Mouse (Mus musculus): ENCODE results near the gene Esyt2. TPM values are rescaled to one million over a fixed set of nuclear protein-coding genes. Genes with fewer than 3 reads are reported as not detected.

Esyt2 gene
- polyA plus RNA-seq, 1 experiment, result 20.4 TPM

DNA sequence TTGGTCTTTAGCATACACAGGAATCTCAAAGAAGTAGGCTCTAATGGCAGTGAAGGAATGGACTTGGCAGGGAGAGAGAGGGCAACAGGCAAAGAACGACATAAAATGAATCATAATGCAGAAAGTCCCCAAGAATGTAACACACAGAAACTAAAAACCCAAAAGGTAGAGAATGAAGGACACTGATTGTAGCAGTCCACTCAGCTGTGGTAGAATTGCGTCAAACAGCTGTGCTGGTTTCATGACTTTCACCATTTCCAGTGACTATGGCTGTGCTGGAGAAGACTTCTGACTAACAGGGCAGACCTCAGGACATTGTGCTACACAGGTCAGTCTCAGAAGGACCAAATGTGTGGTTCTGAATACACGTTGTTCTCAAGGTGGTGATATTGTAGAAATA, 26.9 kb downstream of the Esyt2 start:
- H3K27me3 ChIP-seq (ENCODE audit: control insufficient read depth, insufficient read depth, low read length), result no peaks in the 10 kb centered on the region
- H3K36me3 ChIP-seq (ENCODE audit: control insufficient read depth, insufficient read depth, low read length), result no peaks in the 10 kb centered on the region
- WGBS, result 90% methylated on average over 3 of the region's 3 CpGs
- no peak for DNase-seq
- TF ChIP-seq POLR2A (IDR thresholded peaks at IDR 0.05; ENCODE audit: control insufficient read depth, extremely low read depth, insufficient read depth, low read length, poor library complexity) (no peak), CTCF (IDR thresholded peaks at IDR 0.05; ENCODE audit: borderline replicate concordance, control insufficient read depth, extremely low read depth, insufficient read depth, low read length, poor library complexity) (no peak)
- no peak overlapping the region for H3K27ac ChIP-seq (ENCODE audit: control insufficient read depth, insufficient read depth, low read length)
- H3K4me3 ChIP-seq (ENCODE audit: control insufficient read depth, insufficient read depth, low read length), result no peak overlapping the region
- 0 out of 2 replicates have a peak, but pooled peaks cover 2% of the 10 kb centered on the region for H3K4me1 ChIP-seq (replicated peaks; ENCODE audit: control insufficient read depth, insufficient read depth, low read length)

DNA sequence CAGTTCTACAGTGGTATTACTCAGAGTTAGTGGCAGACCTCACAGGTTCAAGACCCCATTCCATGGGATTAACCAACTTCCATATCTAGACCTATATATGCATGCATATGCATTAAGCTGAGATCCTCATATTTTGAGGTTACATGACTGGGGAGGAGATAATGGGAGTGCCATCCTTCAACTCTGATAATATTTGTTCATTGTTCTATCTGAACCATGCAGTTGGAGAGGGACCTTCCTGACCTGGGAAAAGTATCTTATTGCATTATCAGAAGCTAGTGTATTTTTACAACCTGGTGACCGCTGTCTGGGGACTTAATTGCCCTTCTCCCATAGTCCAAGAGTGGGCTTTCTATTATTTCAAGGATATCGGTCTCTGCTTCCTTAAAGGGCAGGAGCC, 27.6 kb downstream of the Esyt2 start:
- WGBS, result 98% methylated on average over 2 of the region's 2 CpGs
- Histone ChIP-seq H3K27me3 (ENCODE audit: control insufficient read depth, insufficient read depth, low read length) (no peaks in the 10 kb centered on the region), H3K4me1 (replicated peaks; ENCODE audit: control insufficient read depth, insufficient read depth, low read length) (0 out of 2 replicates have a peak, but pooled peaks cover 2% of the 10 kb centered on the region), H3K4me3 (ENCODE audit: control insufficient read depth, insufficient read depth, low read length) (no peak overlapping the region), H3K36me3 (ENCODE audit: control insufficient read depth, insufficient read depth, low read length) (no peaks in the 10 kb centered on the region), H3K27ac (ENCODE audit: control insufficient read depth, insufficient read depth, low read length) (no peak overlapping the region)
- TF ChIP-seq CTCF (IDR thresholded peaks at IDR 0.05; ENCODE audit: borderline replicate concordance, control insufficient read depth, extremely low read depth, insufficient read depth, low read length, poor library complexity), result no peak
- no peak for TF ChIP-seq POLR2A (IDR thresholded peaks at IDR 0.05; ENCODE audit: control insufficient read depth, extremely low read depth, insufficient read depth, low read length, poor library complexity)
- no peak for DNase-seq

DNA sequence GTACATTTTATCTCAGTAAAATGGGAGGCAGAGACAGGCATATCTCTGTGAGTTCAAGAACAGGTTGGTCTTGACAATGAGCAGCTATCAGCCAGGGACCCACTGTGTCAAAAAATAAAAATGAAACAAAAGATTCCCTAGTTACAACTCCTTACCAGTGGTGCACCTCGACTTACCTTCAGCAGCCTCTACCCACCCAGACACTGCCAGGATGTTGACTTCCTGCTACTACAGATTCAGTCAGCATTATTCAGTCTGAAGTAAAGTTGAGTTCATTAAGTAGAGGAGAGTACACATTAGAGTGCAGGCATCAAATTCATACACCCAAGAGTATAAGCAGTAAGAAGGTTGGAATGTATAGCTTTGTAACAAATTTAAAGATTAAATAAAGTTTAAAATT, 32.8 kb downstream of the Esyt2 start:
- Histone ChIP-seq H3K4me3 (ENCODE audit: control insufficient read depth, insufficient read depth, low read length) (no peak overlapping the region), H3K27ac (ENCODE audit: control insufficient read depth, insufficient read depth, low read length) (no peak overlapping the region), H3K27me3 (ENCODE audit: control insufficient read depth, insufficient read depth, low read length) (no peaks in the 10 kb centered on the region), H3K4me1 (replicated peaks; ENCODE audit: control insufficient read depth, insufficient read depth, low read length) (peaks cover 5% of the 10 kb centered on the region), H3K36me3 (ENCODE audit: control insufficient read depth, insufficient read depth, low read length) (no peaks in the 10 kb centered on the region)
- no peak for DNase-seq
- WGBS, result 22% methylated on average over 1 of the region's 1 CpGs
- no peak for TF ChIP-seq POLR2A (IDR thresholded peaks at IDR 0.05; ENCODE audit: control insufficient read depth, extremely low read depth, insufficient read depth, low read length, poor library complexity)
- TF ChIP-seq CTCF (IDR thresholded peaks at IDR 0.05; ENCODE audit: borderline replicate concordance, control insufficient read depth, extremely low read depth, insufficient read depth, low read length, poor library complexity), result no peak

DNA sequence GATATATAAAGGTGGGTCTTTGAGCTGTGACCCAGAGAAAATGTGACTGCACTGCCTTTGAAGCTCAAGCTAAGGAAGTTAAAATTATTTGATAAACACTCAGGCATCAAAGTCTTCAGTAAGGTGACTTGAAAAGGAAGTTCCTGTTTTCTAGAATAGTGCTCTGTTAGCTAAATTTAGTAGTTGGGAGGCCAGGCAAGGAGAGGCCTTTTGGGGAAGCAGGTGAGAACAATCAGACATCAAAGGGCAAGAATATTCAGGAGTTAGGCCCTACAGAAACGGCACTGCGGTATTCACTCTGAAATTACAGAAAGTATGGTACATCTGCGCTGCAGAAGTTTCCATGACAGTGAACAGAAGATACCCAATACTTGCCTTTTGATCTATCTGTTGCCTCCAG, 34.5 kb downstream of the Esyt2 start:
- peak; percentile 19 for DNase-seq
- Histone ChIP-seq H3K4me3 (ENCODE audit: control insufficient read depth, insufficient read depth, low read length) (no peak overlapping the region), H3K27ac (ENCODE audit: control insufficient read depth, insufficient read depth, low read length) (peak overlapping the region; percentile 95), H3K27me3 (ENCODE audit: control insufficient read depth, insufficient read depth, low read length) (no peaks in the 10 kb centered on the region), H3K36me3 (ENCODE audit: control insufficient read depth, insufficient read depth, low read length) (no peaks in the 10 kb centered on the region), H3K4me1 (replicated peaks; ENCODE audit: control insufficient read depth, insufficient read depth, low read length) (peaks cover 5% of the 10 kb centered on the region)
- no peak for TF ChIP-seq POLR2A (IDR thresholded peaks at IDR 0.05; ENCODE audit: control insufficient read depth, extremely low read depth, insufficient read depth, low read length, poor library complexity)
- no peak for TF ChIP-seq CTCF (IDR thresholded peaks at IDR 0.05; ENCODE audit: borderline replicate concordance, control insufficient read depth, extremely low read depth, insufficient read depth, low read length, poor library complexity)
- 6% methylated on average over 3 of the region's 3 CpGs for WGBS

DNA sequence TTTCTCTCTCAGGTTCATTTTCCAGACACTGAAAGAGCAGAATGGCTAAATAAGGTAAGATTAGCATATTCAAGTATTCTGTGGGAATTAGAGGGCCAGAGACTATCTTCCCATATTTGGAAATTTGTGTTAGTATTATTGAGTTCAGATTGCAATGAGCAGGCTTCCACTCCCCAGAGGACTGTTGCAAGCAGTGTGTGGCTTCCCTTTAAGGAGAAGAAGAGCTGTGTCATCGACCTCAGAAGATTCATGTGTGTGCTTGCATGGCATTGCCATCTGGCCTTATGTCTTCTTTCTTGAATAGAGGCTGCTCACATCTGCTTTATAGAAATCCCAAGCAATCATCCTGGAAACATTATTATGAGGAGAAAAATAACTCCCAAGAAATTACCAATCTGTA, 36.8 kb downstream of the Esyt2 start:
- Histone ChIP-seq H3K27me3 (ENCODE audit: control insufficient read depth, insufficient read depth, low read length) (no peaks in the 10 kb centered on the region), H3K4me3 (ENCODE audit: control insufficient read depth, insufficient read depth, low read length) (no peak overlapping the region), H3K4me1 (replicated peaks; ENCODE audit: control insufficient read depth, insufficient read depth, low read length) (peaks cover 5% of the 10 kb centered on the region), H3K27ac (ENCODE audit: control insufficient read depth, insufficient read depth, low read length) (no peak overlapping the region), H3K36me3 (ENCODE audit: control insufficient read depth, insufficient read depth, low read length) (peaks cover 8% of the 10 kb centered on the region)
- TF ChIP-seq POLR2A (IDR thresholded peaks at IDR 0.05; ENCODE audit: control insufficient read depth, extremely low read depth, insufficient read depth, low read length, poor library complexity) (no peak), CTCF (IDR thresholded peaks at IDR 0.05; ENCODE audit: borderline replicate concordance, control insufficient read depth, extremely low read depth, insufficient read depth, low read length, poor library complexity) (no peak)
- 8% methylated on average over 1 of the region's 1 CpGs for WGBS
- no peak for DNase-seq

DNA sequence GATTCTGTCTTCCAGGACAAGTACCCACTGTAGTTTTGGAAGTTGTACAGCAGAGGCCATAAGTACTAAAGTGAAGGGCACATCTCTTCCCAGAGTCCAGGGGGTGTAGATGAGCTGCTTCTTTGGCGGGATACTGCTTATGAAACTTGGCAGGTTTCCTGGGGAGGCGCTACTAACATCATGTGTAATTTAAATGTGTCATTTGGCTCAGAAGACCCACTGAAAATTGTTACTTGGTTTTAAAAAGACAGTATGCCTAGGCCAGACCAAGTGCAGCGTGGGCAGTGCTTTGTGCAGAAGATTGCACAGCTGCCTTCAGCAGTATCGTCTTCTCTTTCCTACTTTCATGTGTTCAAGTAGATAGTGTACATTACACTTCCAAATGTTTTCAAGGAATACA, 44.5 kb downstream of the Esyt2 start:
- Histone ChIP-seq H3K4me3 (ENCODE audit: control insufficient read depth, insufficient read depth, low read length) (no peak overlapping the region), H3K4me1 (replicated peaks; ENCODE audit: control insufficient read depth, insufficient read depth, low read length) (no peaks in the 10 kb centered on the region), H3K27ac (ENCODE audit: control insufficient read depth, insufficient read depth, low read length) (no peak overlapping the region; the same call in 1 of the 2 replicates), H3K36me3 (ENCODE audit: control insufficient read depth, insufficient read depth, low read length) (peaks cover 46% of the 10 kb centered on the region), H3K27me3 (ENCODE audit: control insufficient read depth, insufficient read depth, low read length) (no peaks in the 10 kb centered on the region)
- WGBS, result 92% methylated on average over 4 of the region's 4 CpGs
- no peak for TF ChIP-seq POLR2A (IDR thresholded peaks at IDR 0.05; ENCODE audit: control insufficient read depth, extremely low read depth, insufficient read depth, low read length, poor library complexity)
- TF ChIP-seq CTCF (IDR thresholded peaks at IDR 0.05; ENCODE audit: borderline replicate concordance, control insufficient read depth, extremely low read depth, insufficient read depth, low read length, poor library complexity), result no peak
- DNase-seq, result no peak

DNA sequence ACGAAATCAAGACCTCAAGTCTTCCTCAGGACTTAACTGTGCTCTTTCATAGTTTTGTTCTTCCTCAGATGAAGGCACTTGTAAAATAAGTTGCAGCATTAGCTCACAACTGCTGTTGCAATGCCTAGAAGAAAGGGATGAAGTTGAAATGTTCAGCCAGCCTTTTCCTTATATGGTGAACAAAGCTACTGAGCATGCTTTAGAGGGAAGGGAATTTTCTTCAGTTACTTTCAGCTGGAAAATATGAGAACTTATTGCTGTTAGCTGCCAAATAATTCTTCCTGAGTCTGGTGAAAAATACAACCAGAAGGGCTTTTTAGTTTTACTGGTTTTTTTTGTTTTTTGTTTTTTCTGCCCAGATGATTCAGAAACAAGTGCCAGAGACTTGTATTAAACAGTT, 45.2 kb downstream of the Esyt2 start:
- Histone ChIP-seq H3K4me3 (ENCODE audit: control insufficient read depth, insufficient read depth, low read length) (no peak overlapping the region), H3K27me3 (ENCODE audit: control insufficient read depth, insufficient read depth, low read length) (no peaks in the 10 kb centered on the region), H3K36me3 (ENCODE audit: control insufficient read depth, insufficient read depth, low read length) (peaks cover 46% of the 10 kb centered on the region), H3K4me1 (replicated peaks; ENCODE audit: control insufficient read depth, insufficient read depth, low read length) (no peaks in the 10 kb centered on the region), H3K27ac (ENCODE audit: control insufficient read depth, insufficient read depth, low read length) (no peak overlapping the region)
- no peak for DNase-seq
- WGBS, result 87% methylated on average over 1 of the region's 1 CpGs
- no peak for TF ChIP-seq CTCF (IDR thresholded peaks at IDR 0.05; ENCODE audit: borderline replicate concordance, control insufficient read depth, extremely low read depth, insufficient read depth, low read length, poor library complexity)
- TF ChIP-seq POLR2A (IDR thresholded peaks at IDR 0.05; ENCODE audit: control insufficient read depth, extremely low read depth, insufficient read depth, low read length, poor library complexity), result no peak
